Mouse (Mus musculus): ENCODE data around the gene Mustn1. TPM values are rescaled to one million over a fixed set of nuclear protein-coding genes. Genes with fewer than 3 reads are reported as not detected.
A peak's percentile ranks its signal among the peaks of the same experiment; 100 is the strongest.

Mustn1 gene
- total and polyA plus RNA-seq, 3 experiments = 0.08 to 0.22 TPM; not detected in 1

- Histone ChIP-seq H3K9me3 (replicated peaks; ENCODE audit: insufficient read depth, low read length) (no peaks in the 10 kb centered on the region), H3K4me1 (ENCODE audit: control insufficient read depth in 1 of 2, insufficient read depth in 2 of 2, low read length in 2 of 2) (0 out of 4 replicates have a peak, but pooled peaks cover 0 to 11% of the 10 kb centered on the region in 2 experiments), H3K27ac (ENCODE audit: control insufficient read depth, low read depth, low read length) (no peak overlapping the region), H3K27me3 (ENCODE audit: control insufficient read depth in 1 of 2, insufficient read depth in 2 of 2, low read length in 2 of 2) (peaks cover 0 to 1% of the 10 kb centered on the region in 2 experiments; a peak in 1 of 4 replicates), H3K9ac (ENCODE audit: control insufficient read depth, low read depth, low read length, poor library complexity, severe bottlenecking) (no peak overlapping the region), H3K79me2 (ENCODE audit: control insufficient read depth, insufficient read depth, low read length, poor library complexity) (no peaks in the 10 kb centered on the region), H3K4me3 (ENCODE audit: control insufficient read depth in 1 of 2, insufficient read depth in 1 of 2, low read depth in 2 of 2, low read length in 2 of 2) (no peak overlapping the region), H3K36me3 (ENCODE audit: control insufficient read depth in 1 of 2, insufficient read depth in 2 of 2, low read length in 2 of 2) (peaks cover 0 to 6% of the 10 kb centered on the region in 2 experiments; a peak in 2 of 4 replicates)
- TF ChIP-seq EP300 (IDR thresholded peaks at IDR 0.05; ENCODE audit: low read depth in 1 of 2, low read length in 2 of 2) (no peak), ZMIZ1 (IDR thresholded peaks at IDR 0.05; ENCODE audit: low read depth, low read length) (no peak), CTCF (IDR thresholded peaks at IDR 0.05 in 2 of 3, conservative IDR thresholded peaks at IDR 0.05 in 1 of 3; ENCODE audit: control insufficient read depth in 1 of 3, insufficient read depth in 1 of 3, low read depth in 2 of 3, low read length in 3 of 3, poor library complexity in 1 of 3, severe bottlenecking in 1 of 3) (no peak), ETS1 (IDR thresholded peaks at IDR 0.05; ENCODE audit: low read depth, low read length) (no peak), CHD1 (IDR thresholded peaks at IDR 0.05; ENCODE audit: low read depth, low read length) (no peak), MAFK (IDR thresholded peaks at IDR 0.05; ENCODE audit: borderline replicate concordance, low read depth, low read length) (no peak), RAD21 (IDR thresholded peaks at IDR 0.05; ENCODE audit: low read depth, low read length) (no peak), RCOR1 (IDR thresholded peaks at IDR 0.05; ENCODE audit: low read depth, low read length) (no peak), UBTF (IDR thresholded peaks at IDR 0.05; ENCODE audit: borderline replicate concordance, insufficient read depth, low read depth, low read length) (no peak), POLR2AphosphoS5 (IDR thresholded peaks at IDR 0.05; ENCODE audit: borderline replicate concordance, low read depth, low read length) (no peak), SMC3 (IDR thresholded peaks at IDR 0.05; ENCODE audit: low read depth, low read length) (no peak), MEF2A (IDR thresholded peaks at IDR 0.05; ENCODE audit: extremely low read depth, insufficient replicate concordance, low read depth, low read length, poor library complexity, severe bottlenecking) (no peak), MYC (IDR thresholded peaks at IDR 0.05; ENCODE audit: low read depth, low read length) (no peak), GATA1 (IDR thresholded peaks at IDR 0.05; ENCODE audit: low read depth, low read length) (no peak), NELFE (IDR thresholded peaks at IDR 0.05; ENCODE audit: low read depth, low read length) (no peak), USF1 (IDR thresholded peaks at IDR 0.05; ENCODE audit: low read depth, low read length) (no peak), USF2 (IDR thresholded peaks at IDR 0.05; ENCODE audit: borderline replicate concordance in 1 of 2, insufficient read depth in 1 of 2, low read depth in 1 of 2, low read length in 2 of 2) (no peak), GABPA (IDR thresholded peaks at IDR 0.05; ENCODE audit: low read depth, low read length) (no peak)
- DNase-seq (ENCODE audit: low read depth, low spot score) = no peak
These were observed 37.5 kb downstream of the Mustn1 start for GRCm38 (mm10) chr14:30916516-30916915.

DNA sequence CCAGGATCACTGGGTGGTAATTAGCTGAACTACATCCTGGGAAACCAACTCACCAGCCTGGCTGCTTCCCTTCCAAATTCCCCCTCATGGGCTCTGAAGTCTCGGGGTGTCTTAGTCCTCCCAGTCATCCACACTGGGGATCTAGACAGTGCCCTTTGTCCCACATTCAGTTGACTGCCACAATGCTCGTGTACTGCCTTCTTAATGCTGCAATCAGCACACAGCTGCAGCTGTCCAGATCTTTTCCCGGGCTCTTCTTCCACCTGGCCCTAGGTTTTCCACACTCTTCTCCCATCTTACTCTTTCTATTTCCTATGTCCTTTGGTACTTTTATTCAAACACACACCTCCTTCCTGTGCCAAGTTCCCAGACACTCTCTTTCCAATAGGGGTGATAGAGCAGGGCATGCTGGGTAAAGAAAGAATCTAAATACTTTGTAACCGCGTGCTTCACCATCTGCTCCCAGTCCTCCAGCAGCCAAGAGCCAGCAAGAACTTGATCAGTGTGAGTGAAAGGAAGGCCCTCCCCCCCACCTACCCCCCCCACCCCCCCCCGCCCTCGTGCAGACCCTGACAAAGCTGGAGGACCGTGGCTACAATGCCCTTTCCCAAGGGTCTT, 43.2 kb downstream of the Mustn1 start:
- no peak overlapping the region for H3K9ac ChIP-seq (ENCODE audit: control insufficient read depth, low read depth, low read length, poor library complexity, severe bottlenecking)

More for the DNA sequence above, 43.2 kb downstream of the Mustn1 start:
- Histone ChIP-seq H3K27ac (ENCODE audit: control insufficient read depth, low read depth, low read length) (no peak overlapping the region), H3K9me3 (replicated peaks; ENCODE audit: insufficient read depth, low read length) (no peaks in the 10 kb centered on the region), H3K36me3 (ENCODE audit: control insufficient read depth in 1 of 2, insufficient read depth in 2 of 2, low read length in 2 of 2) (peaks cover 0 to 6% of the 10 kb centered on the region in 2 experiments; a peak in 2 of 4 replicates), H3K79me2 (ENCODE audit: control insufficient read depth, insufficient read depth, low read length, poor library complexity) (no peaks in the 10 kb centered on the region), H3K4me1 (ENCODE audit: control insufficient read depth in 1 of 2, insufficient read depth in 2 of 2, low read length in 2 of 2) (0 out of 4 replicates have a peak, but pooled peaks cover 0 to 11% of the 10 kb centered on the region in 2 experiments), H3K4me3 (ENCODE audit: control insufficient read depth in 1 of 2, insufficient read depth in 1 of 2, low read depth in 2 of 2, low read length in 2 of 2) (no peak overlapping the region), H3K27me3 (ENCODE audit: control insufficient read depth in 1 of 2, insufficient read depth in 2 of 2, low read length in 2 of 2) (no peaks in the 10 kb centered on the region)
- DNase-seq (ENCODE audit: low read depth, low spot score) = peak; percentile 47
- TF ChIP-seq TBP (IDR thresholded peaks at IDR 0.05; ENCODE audit: low read depth, low read length) = peak; percentile 87
- no peak for TF ChIP-seq USF1 (IDR thresholded peaks at IDR 0.05; ENCODE audit: low read depth, low read length)
- TF ChIP-seq POLR2AphosphoS5 (IDR thresholded peaks at IDR 0.05; ENCODE audit: borderline replicate concordance, low read depth, low read length) = no peak
- TF ChIP-seq HCFC1 (IDR thresholded peaks at IDR 0.05; ENCODE audit: low read depth, low read length) = no peak
- no peak for TF ChIP-seq EP300 (IDR thresholded peaks at IDR 0.05; ENCODE audit: low read depth in 1 of 2, low read length in 2 of 2)
- no peak for TF ChIP-seq RCOR1 (IDR thresholded peaks at IDR 0.05; ENCODE audit: low read depth, low read length)
- TF ChIP-seq TCF12 (IDR thresholded peaks at IDR 0.05; ENCODE audit: low read depth, low read length) = no peak
- peak; percentile 40 to 77; a peak in 2 of 4 replicates for TF ChIP-seq POLR2A (IDR thresholded peaks at IDR 0.05; ENCODE audit: control insufficient read depth in 1 of 2, insufficient read depth in 1 of 2, low read depth in 1 of 2, low read length in 2 of 2, poor library complexity in 1 of 2)
- TF ChIP-seq TAL1 (IDR thresholded peaks at IDR 0.05; ENCODE audit: low read length) = no peak
- TF ChIP-seq ZMIZ1 (IDR thresholded peaks at IDR 0.05; ENCODE audit: low read depth, low read length) = peak; percentile 86; the same call in 1 of the 2 replicates
- TF ChIP-seq NELFE (IDR thresholded peaks at IDR 0.05; ENCODE audit: low read depth, low read length) = peak; percentile 45
- TF ChIP-seq MYC (IDR thresholded peaks at IDR 0.05; ENCODE audit: low read depth, low read length) = no peak
- no peak for TF ChIP-seq MEF2A (IDR thresholded peaks at IDR 0.05; ENCODE audit: extremely low read depth, insufficient replicate concordance, low read depth, low read length, poor library complexity, severe bottlenecking)

Measured in MEL (cell line).